In the genomic region with DNA sequence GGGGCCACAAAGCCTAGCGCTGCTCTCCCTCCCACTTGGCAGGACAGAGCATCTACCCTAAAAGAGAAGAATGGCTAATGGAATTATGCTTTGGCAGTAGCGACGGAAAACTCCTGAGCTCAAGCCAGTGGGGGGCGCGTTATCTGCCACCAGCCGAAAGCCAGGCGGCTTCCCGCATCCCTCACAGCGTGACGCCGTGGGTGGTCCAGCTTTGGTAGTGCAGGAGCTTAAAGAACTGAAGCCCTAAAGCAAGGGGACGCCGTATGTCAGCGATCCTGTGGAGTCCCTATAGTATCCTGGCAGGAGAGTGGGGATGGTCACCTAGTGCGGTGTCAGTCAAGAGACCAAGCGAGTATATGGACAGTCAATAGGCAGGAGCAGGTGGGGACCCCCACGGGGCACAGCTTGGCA, we compare ENCODE assay signal across 8 mouse cellular contexts.
DNase-seq lines count a peak whose midpoint lies in the region; ATAC-seq and TF ChIP-seq lines count a peak whose summit lies in the region.

No protein-coding gene starts in this region.

- ATAC-seq in hindbrain, embryonic 14.5 days (ENCODE audit: low FRiP score), result peak; percentile 78

- intact Hi-C loops in gastrocnemius, adult 2 months (cut with DNase I), result no loop called here
- intact Hi-C loops in left cerebral cortex, postnatal 25 days (cut with DNase I), result loop anchor here (2.0 to 5.0 kb wide), 2 partner anchors 136 to 335 kb away; no protein-coding TSS in a partner anchor

- peak; percentile 77 for DNase-seq in cerebellum, adult 11-12 months
- DNase-seq in cerebellum, adult 8-10 months, result no peak
- peak; percentile 90 for DNase-seq in embryo, embryonic 10 days (ENCODE audit: low spot score)
- peak; percentile 57 for DNase-seq in gastrocnemius, adult 2 months
- DNase-seq in hindbrain, embryonic 14.5 days (ENCODE audit: low spot score), result peak; percentile 59
- DNase-seq in left cerebral cortex, postnatal 25 days (ENCODE audit: low spot score in 2 of 2), result peak; percentile 70 to 76
- peak; percentile 78 for DNase-seq in mesoderm, embryonic 11.5 days (ENCODE audit: low read depth, low spot score)
- peak; percentile 73 for DNase-seq in right cerebral cortex, postnatal 25 days

- H3K36me3 ChIP-seq in hindbrain, embryonic 14.5 days (replicated peaks; ENCODE audit: control insufficient read depth, insufficient read depth), result 0 out of 2 replicates have a peak, but pooled peaks cover 6% of the 10 kb centered on the region

- peak overlapping the region; percentile 69 for H3K4me3 ChIP-seq in gastrocnemius, adult 2 months
- H3K4me3 ChIP-seq in hindbrain, embryonic 14.5 days (replicated peaks; ENCODE audit: low read length), result peak overlapping the region; percentile 29

- peak overlapping the region; percentile 60 for H3K27ac ChIP-seq in gastrocnemius, adult 2 months
- peak overlapping the region; percentile 45; the same call in 1 of the 2 replicates for H3K27ac ChIP-seq in hindbrain, embryonic 14.5 days

- TF ChIP-seq CTCF in gastrocnemius, adult 2 months (IDR thresholded peaks at IDR 0.05), result peak; percentile 47

- WGBS in hindbrain, embryonic 14.5 days, result under 1% methylated on average over 17 of the region's 17 CpGs

- H3K27me3 ChIP-seq in hindbrain, embryonic 14.5 days (ENCODE audit: control insufficient read depth, insufficient read depth, low read length), result 0 out of 2 replicates have a peak, but pooled peaks cover 5% of the 10 kb centered on the region

- peaks cover 15% of the 10 kb centered on the region for H3K4me1 ChIP-seq in hindbrain, embryonic 14.5 days (replicated peaks; ENCODE audit: control insufficient read depth, insufficient read depth, low read length)

- no peaks in the 10 kb centered on the region for H3K9me3 ChIP-seq in hindbrain, embryonic 14.5 days (ENCODE audit: control insufficient read depth, low read length)

- peak overlapping the region; percentile 52 for H3K9ac ChIP-seq in hindbrain, embryonic 14.5 days

- peak overlapping the region; percentile 74 for H3K4me2 ChIP-seq in hindbrain, embryonic 14.5 days (replicated peaks)
